Mouse (Mus musculus): ENCODE measurements at regions not wholly inside any gene's neighbourhood (a gene's known extent, or its start where the extent isn't known, plus 50 kb on each side); places are given as distances from the start of the nearest gene placed in this dataset.

- DNase-seq (ENCODE audit: extremely low read depth, low read depth, low spot score), result no peak
These were observed 68.4 kb downstream of the 4931417E11Rik start for GRCm38 (mm10) chr6:73401059-73401458.

- DNase-seq (ENCODE audit: extremely low read depth, low read depth, low spot score), result no peak
These were observed 80.2 kb downstream of the 4931417E11Rik start for GRCm38 (mm10) chr6:73389301-73389700.

- DNase-seq (ENCODE audit: extremely low read depth, low read depth, low spot score), result no peak
These were observed 83.2 kb downstream of the 4931417E11Rik start for GRCm38 (mm10) chr6:73386261-73386660.

- DNase-seq (ENCODE audit: extremely low read depth, low read depth, low spot score), result no peak
These were observed 89.6 kb downstream of the 4931417E11Rik start for GRCm38 (mm10) chr6:73379825-73380224.

GRCm38 (mm10) chr6:73377884-73378283 is 91.6 kb downstream of the 4931417E11Rik start:
- DNase-seq (ENCODE audit: extremely low read depth, low read depth, low spot score), result no peak

GRCm38 (mm10) chr6:73376291-73376690 is 93.2 kb downstream of the 4931417E11Rik start:
- DNase-seq (ENCODE audit: extremely low read depth, low read depth, low spot score), result no peak

GRCm38 (mm10) chr6:73372901-73373300 is 96.6 kb downstream of the 4931417E11Rik start:
- DNase-seq (ENCODE audit: extremely low read depth, low read depth, low spot score), result no peak

GRCm38 (mm10) chr6:73371866-73372265 is 97.6 kb downstream of the 4931417E11Rik start:
- no peak for DNase-seq (ENCODE audit: extremely low read depth, low read depth, low spot score)

- DNase-seq (ENCODE audit: extremely low read depth, low read depth, low spot score), result no peak
These were observed 98.6 kb downstream of the 4931417E11Rik start for GRCm38 (mm10) chr6:73370901-73371300.

GRCm38 (mm10) chr6:73368836-73369141 is 100.7 kb downstream of the 4931417E11Rik start:
- DNase-seq (ENCODE audit: extremely low read depth, low read depth, low spot score), result no peak

GRCm38 (mm10) chr6:73368047-73368835 is 101.2 kb downstream of the 4931417E11Rik start:
- DNase-seq (ENCODE audit: extremely low read depth, low read depth, low spot score), result no peak

GRCm38 (mm10) chr6:73367616-73368015 is 101.9 kb downstream of the 4931417E11Rik start:
- peak; percentile 3 for DNase-seq (ENCODE audit: extremely low read depth, low read depth, low spot score)

GRCm38 (mm10) chr6:73366626-73367025 is 102.8 kb downstream of the 4931417E11Rik start:
- DNase-seq (ENCODE audit: extremely low read depth, low read depth, low spot score), result no peak

- DNase-seq (ENCODE audit: extremely low read depth, low read depth, low spot score), result no peak
These were observed 104.2 kb downstream of the 4931417E11Rik start for GRCm38 (mm10) chr6:73365306-73365705.

- DNase-seq (ENCODE audit: extremely low read depth, low read depth, low spot score), result no peak
These were observed 86.8 kb downstream of the Suclg1 start for GRCm38 (mm10) chr6:73334995-73335394.

GRCm38 (mm10) chr6:73329666-73330065 is 81.5 kb downstream of the Suclg1 start:
- no peak for DNase-seq (ENCODE audit: extremely low read depth, low read depth, low spot score)

Measured in fat pad, adult 2 months (tissue).